Mouse (Mus musculus) frontal cortex, postnatal 25 days (tissue): ENCODE results near the gene Cd1d1.
"Not testable (repeated sequence)": the region's sequence is repeated elsewhere in the genome, so short reads cannot be mapped to it uniquely, and the experiment has no call there.

Source experiments
- DNase-seq, 2 experiments: peaks; one replicate each; pipeline ENCODE4 v3.0.0; 2022; ENCODE audit warnings: low spot score in 2 of 2

Gene Cd1d1

GRCm38 (mm10) chr3:86999415-86999740 lies at the start of gene Cd1d1:
Gene Cd1d1 (minus strand): TSS chr3:86999441.
- DNase-seq, result no peak

GRCm38 (mm10) chr3:87047801-87048200 lies 48.6 kb upstream of the Cd1d1 start:
- no peak for DNase-seq

GRCm38 (mm10) chr3:87041733-87042132 lies 42.5 kb upstream of the Cd1d1 start:
- DNase-seq, result no peak

- DNase-seq, result no peak
Measured at GRCm38 (mm10) chr3:87038500-87038899, 39.3 kb upstream of the Cd1d1 start.

GRCm38 (mm10) chr3:87034061-87034460 lies 34.8 kb upstream of the Cd1d1 start:
- no peak for DNase-seq

GRCm38 (mm10) chr3:87033357-87033756 lies 34.1 kb upstream of the Cd1d1 start:
- peak; percentile 74 to 79 for DNase-seq

GRCm38 (mm10) chr3:87030855-87031254 lies 31.6 kb upstream of the Cd1d1 start:
- DNase-seq, result peak; percentile 43 to 51

- no peak for DNase-seq
Measured at GRCm38 (mm10) chr3:87017707-87018106, 18.5 kb upstream of the Cd1d1 start.

GRCm38 (mm10) chr3:87017001-87017400 lies 17.8 kb upstream of the Cd1d1 start:
- DNase-seq, result no peak

GRCm38 (mm10) chr3:87015931-87016330 lies 16.7 kb upstream of the Cd1d1 start:
- DNase-seq, result no peak

- not testable (repeated sequence) for DNase-seq
Measured at GRCm38 (mm10) chr3:87012406-87012805, 13.2 kb upstream of the Cd1d1 start.

GRCm38 (mm10) chr3:87008281-87008680 lies 9.0 kb upstream of the Cd1d1 start:
- not testable (repeated sequence) for DNase-seq

- DNase-seq, result no peak
Measured at GRCm38 (mm10) chr3:87000676-87001075, 1.4 kb upstream of the Cd1d1 start.

- DNase-seq, result no peak
Measured at GRCm38 (mm10) chr3:87000051-87000450, 810 bp upstream of the Cd1d1 start.

GRCm38 (mm10) chr3:86998433-86999414 lies 517 bp downstream of the Cd1d1 start:
- peak in 1 of 2 experiments; percentile 13 for DNase-seq

GRCm38 (mm10) chr3:86996111-86996510 lies 3.1 kb downstream of the Cd1d1 start:
- no peak for DNase-seq

GRCm38 (mm10) chr3:86995381-86995780 lies 3.9 kb downstream of the Cd1d1 start:
- DNase-seq, result no peak

GRCm38 (mm10) chr3:86986969-86987368 lies 12.3 kb downstream of the Cd1d1 start:
- not testable (repeated sequence) for DNase-seq

- no peak for DNase-seq
Measured at GRCm38 (mm10) chr3:86986490-86986889, 12.8 kb downstream of the Cd1d1 start.

GRCm38 (mm10) chr3:86983382-86983781 lies 15.9 kb downstream of the Cd1d1 start:
- DNase-seq, result no peak

- DNase-seq, result peak in 1 of 2 experiments; percentile 60
Measured at GRCm38 (mm10) chr3:86976546-86976945, 22.7 kb downstream of the Cd1d1 start.

- DNase-seq, result no peak
Measured at GRCm38 (mm10) chr3:86975150-86975549, 24.1 kb downstream of the Cd1d1 start.

- no peak for DNase-seq
Measured at GRCm38 (mm10) chr3:86962665-86963435, 36.4 kb downstream of the Cd1d1 start.
